Mouse (Mus musculus) T-helper 2 cell (primary cell): ENCODE data around the gene Pqlc3.
"Not testable (repeated sequence)": the region's sequence is repeated elsewhere in the genome, so short reads cannot be mapped to it uniquely, and the experiment has no call there.

Experiments used
- in situ Hi-C: fragments of 300-600 bp; cut with MboI, MseI; formaldehyde crosslinking; loops from one replicate; pipeline ENCODE4 v1.15.1; 2025; ENCODE audit warnings: high pct_unique_total_duplicates

The Pqlc3 gene

DNA sequence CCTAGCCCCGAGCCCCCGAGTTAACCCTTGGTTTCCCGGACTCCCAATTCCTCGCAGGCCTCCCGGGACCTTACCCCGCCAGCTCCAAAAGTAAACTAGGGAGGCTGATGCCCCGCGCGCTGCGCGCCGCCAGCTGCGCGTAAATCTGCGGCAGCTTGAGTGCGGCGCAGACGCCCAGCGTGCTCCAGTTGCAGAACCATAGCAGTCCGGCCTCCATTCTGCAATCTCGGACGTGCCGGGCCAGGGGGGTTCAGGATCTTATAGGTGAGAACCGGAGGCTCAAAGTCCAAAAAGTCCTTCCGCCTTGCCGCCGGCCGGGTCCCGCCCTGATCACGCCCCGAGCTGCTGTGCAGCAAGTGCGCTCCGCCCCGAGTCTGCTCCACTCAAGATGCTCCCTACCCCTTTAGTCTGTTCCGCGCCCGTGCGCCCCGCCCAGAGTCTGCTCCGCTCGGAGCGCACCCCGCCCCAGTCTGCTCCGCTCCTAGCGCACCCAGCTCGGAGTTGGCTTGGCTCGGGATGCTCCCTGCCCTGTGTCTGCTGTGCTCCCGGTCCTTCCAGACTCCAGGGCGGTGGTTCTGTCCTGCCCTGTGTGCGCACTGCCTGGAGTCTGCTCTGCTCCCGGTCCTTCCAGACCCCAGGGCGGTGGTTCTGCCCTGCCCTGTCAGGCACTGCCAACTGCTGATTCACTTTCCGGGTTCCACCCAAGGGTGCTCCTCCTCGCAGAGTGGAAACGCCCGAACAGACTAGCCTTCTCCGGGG, at the start of gene Pqlc3:
Gene Pqlc3 (minus strand): TSS at position 670 of the 759 bp plus-strand sequence.
- in situ Hi-C loops: loop anchor here (5.0 kb wide), 1 partner anchor 188 kb away; the partner anchor contains the start of gene E2f6

DNA sequence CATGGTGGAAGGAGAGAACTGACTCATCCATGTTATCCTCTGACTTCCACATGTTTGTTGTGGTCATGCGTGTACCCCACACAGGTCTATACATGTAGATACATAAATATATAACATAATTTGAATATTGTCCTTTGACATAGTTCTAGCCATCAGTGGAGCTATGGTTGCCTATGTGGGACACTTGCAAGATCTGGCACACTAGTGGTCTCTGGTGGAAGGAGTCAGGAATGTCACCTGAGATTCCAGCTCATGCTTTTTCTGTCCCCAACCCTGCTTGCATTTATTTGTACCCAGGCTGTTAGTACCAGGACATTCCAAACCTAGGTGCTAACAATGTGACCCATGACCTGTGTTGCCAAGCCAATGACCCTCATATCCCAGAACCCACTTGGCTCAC, 49.6 kb upstream of the Pqlc3 start:
- in situ Hi-C loops: no loop called here

DNA sequence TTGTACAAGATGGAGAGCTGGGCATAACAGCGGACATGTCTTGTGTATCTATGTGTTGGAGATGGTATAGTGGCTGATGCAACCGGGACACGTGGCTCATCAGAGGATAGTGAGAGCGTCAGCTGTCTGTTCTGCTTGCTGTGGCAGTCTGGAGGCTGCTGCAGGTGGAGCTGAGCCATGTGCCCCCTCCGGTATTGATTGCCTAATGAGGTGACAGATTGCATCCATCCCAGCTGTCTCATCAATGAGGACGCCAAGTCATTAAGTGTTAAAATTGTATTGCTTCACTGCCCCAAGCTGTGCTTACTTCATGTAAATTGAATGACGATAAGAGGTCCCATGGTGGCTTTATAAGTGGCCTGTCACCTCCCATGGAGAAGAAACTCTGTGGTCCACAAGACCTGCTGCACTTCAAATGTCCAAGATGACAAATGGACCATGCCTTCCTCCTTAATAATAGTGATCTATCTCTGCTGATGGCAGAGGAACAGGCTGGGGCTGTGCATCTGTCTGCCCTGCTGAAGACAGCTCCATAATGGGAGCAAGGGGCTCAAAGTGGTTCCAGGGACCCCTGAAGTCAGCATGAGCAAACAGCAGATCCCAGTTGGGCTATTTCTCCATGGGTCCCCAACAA, 48.9 kb upstream of the Pqlc3 start:
- in situ Hi-C loops: no loop called here

DNA sequence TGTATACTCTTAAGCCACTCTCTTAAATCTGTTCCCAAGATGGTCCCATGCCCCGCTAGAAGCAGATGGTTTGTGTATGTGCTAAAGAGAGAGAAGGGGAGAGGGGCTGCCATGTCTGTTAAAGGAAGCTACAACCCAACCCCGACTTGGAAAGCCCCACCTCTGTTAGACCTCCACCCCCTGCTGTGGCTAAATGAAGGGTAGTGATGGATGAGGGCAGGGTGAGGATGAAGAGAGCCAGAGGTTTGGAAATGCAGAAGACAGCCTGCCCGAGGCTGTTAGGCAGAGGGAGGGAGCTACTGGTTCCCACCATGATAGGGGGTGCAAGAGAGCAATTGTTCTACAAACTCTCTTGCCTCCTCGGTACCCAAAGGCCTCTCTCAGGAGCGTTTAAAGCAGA, 43.1 kb upstream of the Pqlc3 start:
- in situ Hi-C loops: no loop called here

DNA sequence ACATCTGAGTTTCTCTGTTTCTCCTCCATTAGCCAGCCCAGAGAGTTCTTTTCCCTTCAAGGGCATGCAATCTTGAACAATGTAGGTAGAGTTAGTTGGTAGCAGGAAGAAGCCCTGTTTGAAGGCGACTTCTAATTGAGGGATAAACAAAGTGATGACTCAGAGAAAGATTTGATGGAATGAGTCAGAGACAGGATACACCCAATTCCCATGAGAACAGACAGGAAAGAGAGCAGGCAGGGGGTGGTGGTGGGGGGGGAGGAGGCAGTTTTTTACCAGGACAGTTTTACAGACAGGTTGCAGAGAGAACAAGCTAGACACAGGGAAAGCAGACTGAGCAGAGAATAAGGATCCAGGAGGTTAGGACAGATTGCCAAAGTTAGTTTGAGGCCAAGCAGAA, 40.4 kb upstream of the Pqlc3 start:
- in situ Hi-C loops: no loop called here

DNA sequence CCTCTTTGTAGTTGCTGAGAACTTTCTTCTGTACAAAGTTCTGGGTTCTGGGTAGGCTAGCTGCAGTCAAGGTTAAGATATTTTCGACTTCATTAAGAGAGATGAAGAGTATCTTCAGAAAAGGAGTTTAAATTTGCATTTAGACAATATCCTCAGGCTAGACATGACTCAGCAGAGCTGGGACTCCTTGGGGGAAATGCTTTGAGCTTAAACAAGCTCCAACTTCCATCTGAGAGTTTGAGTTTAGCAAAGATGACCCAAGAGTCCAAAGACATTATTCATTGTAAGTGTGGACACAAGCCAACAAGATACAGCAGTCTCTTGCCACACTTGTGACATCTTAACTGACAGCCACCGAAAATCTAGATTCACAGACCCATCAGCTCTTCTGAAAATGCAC, 39.2 kb upstream of the Pqlc3 start:
- in situ Hi-C loops: loop anchor here (10.0 kb wide), 1 partner anchor 185 kb away; no protein-coding TSS in a partner anchor

DNA sequence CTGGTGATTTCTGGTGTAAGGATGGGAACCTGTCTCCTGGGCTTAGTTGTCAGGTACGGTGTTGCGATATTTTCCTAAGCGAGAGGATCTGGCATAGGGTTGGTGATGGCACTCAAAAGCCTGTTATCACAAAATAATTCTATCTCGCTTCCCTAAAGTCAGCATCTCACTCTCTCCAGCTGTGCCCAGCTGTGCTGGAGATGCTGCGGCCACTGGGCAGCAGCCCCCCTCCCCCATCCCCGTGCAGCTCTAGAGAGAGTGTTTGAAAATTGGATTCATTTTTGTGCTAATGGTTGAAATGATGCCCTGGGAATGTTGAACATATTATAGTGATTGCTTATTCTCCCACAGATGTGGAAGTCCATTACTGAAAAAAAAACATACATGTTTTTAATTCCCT, 38.0 kb upstream of the Pqlc3 start:
- in situ Hi-C loops: loop anchor here (10.0 kb wide), 1 partner anchor 187 kb away; no protein-coding TSS in a partner anchor

DNA sequence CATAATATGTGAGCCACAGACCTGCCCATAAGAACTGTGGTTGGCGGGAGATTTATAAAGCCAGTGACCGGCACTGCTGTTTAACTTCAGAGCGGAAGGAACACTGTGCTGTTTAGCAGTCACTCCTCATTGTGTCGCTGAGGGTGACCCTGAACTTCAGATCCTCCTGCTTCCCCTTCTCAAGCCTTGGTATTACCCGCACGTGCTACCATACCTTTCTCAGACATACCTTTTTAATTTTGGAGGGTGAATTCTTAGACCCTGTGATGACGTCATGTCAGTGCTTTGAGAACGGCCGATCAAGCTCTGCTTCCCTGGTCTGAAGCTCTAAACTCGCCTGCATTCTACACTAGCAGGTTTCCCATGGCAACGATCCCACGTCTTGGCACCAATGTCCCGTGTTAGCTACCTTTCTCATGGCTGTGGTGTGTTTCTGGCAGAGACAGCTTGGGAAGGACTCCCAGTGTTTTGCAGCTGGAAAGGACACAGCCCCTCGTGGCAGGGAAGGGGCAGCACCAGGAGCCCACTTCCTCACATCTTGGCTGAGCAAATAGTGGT, 36.9 kb upstream of the Pqlc3 start:
- in situ Hi-C loops: loop anchor here (10.0 kb wide), 1 partner anchor 188 kb away; no protein-coding TSS in a partner anchor

DNA sequence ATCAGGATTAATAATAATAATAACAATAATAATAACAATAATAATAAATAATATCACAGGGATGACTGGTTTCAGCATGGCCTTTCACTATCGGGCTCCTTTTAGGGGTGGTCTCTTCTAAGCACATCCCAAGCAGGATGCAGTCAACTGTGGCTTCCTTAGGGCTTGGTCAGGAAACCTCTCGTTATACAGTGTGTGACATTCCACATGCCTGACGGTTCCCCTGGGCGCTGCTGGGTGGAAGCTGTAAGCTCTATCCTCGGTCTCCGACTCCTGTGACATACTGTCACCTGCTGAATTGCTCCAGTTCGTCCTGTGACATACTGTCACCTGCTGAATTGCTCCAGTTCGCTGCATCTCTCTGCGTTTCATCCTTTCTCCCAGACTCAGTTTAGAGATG, 36.3 kb upstream of the Pqlc3 start:
- in situ Hi-C loops: loop anchor here (10.0 kb wide), 1 partner anchor 188 kb away; no protein-coding TSS in a partner anchor

DNA sequence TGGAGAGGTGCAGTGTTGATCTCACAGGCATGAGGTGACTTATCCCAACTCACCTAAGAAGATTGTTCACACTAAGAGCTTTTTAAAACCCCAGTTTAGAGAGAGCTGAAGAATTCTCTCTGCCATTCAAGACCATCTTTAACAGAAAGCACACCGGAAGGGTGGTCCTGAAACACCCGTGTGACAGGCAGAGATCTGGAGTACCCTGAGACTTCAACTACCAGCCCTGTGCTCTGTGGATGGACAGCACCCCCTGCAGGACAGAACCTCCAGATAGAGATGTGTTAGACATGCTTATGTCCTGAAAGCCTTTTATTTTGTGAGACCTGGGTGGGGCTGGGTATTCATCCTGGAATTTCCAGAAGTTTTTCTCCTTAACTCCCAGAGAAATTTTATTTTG, 34.9 kb upstream of the Pqlc3 start:
- in situ Hi-C loops: loop anchor here (10.0 kb wide), 1 partner anchor 190 kb away; no protein-coding TSS in a partner anchor

DNA sequence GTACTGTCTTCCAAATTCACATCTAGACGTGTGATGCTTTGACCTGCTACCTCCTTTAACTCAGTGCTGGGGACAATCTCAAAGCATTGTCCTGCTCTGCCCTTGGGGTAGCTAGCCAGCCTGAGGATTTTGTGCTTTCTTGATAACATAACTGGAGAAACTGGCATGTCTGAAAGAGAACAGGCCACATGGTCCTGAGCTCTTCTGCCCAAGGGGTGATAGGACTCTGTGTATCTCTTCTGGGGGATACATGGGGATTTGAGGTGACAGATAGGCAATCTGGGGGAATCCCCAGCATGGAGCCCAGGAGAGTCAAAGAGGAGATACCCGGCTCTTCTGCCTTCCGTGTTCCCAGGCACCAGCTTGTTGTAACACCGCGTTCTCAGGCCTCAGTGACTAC, 34.5 kb upstream of the Pqlc3 start:
- in situ Hi-C loops: loop anchor here (5.0 to 10.0 kb wide), 2 partner anchors 190 to 218 kb away; no protein-coding TSS in a partner anchor

DNA sequence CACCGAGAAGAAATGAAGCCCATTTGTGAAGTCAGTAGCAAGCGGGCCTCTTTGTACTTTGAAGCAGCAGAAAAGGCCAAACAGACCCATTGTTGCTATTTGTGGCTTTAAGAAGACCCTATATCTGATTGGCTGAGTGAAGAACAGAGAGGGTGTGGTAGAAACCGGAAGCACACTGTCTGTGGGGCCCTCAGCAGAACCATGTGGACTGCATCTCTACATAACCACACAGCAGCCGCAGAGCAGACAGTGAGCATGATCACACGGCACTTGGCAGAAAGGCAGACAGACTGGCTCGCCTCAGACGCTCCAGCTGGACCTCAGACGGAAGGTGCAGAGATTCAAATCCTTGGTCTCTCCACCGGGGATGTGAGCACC, 33.2 kb upstream of the Pqlc3 start:
- in situ Hi-C loops: loop anchor here (5.0 to 10.0 kb wide), 2 partner anchors 191 to 219 kb away; no protein-coding TSS in a partner anchor

DNA sequence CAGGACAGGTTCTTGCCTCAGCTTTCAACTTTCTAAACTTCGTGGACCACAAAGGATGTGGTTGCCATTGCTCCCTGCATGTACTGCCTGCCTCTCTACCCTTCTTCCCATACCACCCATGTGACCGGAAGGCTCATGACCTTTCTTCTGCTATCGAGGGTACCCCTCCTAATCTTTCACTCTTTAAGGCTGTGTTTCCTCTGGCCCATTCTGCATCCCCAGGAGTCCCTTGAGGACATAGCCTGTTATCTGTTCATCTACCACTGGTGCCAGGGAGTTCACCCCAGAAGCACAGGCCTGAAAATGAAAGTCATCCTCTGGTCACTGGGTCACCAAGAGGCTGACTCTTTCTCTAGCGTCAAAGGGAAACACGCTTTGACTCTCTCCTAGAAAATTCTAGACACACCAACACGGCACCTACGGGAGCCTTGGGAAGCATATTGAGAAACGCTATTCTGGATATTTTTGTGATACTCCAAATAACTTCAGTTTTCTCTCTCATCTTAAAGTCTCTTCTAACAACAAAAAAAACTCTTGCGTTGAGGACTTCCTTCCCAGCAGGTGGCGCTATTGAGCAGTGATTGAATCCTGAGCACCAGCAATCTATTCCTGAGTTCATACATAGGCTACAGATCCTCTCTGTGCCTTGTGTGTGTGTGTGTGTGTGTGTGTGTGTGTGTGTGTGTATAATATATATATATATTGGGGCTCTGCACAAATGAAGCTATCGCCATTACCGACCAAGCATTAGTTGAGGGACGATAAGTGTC, 32.7 kb upstream of the Pqlc3 start:
- in situ Hi-C loops: loop anchor here (5.0 to 10.0 kb wide), 2 partner anchors 192 to 219 kb away; no protein-coding TSS in a partner anchor

DNA sequence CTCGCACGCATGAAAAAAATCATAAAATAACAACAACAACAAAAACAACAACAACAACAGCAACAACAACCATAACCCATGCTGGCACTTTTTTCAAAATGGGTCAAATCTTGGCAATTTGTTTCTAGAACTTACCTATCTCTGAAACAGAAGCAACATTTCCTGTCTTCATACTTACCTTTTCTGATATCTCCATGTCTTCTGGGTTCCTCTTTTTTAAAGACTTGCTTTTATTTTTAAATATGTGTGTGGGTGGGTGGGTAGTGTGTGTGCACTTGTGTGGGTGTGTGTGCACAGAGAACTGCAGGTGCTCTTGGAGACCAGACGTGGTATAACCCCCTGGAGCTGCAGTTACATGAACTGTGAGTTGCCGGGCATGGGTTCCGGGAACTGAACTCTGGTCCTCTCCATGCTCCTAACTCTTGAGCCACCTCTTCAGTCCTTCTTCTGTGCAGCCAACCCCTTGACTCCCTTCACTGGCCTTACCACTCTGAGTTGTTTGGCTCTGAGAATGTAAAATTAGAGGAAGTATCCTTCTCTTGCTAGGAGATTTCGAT, 24.4 kb upstream of the Pqlc3 start:
- in situ Hi-C loops: no loop called here

DNA sequence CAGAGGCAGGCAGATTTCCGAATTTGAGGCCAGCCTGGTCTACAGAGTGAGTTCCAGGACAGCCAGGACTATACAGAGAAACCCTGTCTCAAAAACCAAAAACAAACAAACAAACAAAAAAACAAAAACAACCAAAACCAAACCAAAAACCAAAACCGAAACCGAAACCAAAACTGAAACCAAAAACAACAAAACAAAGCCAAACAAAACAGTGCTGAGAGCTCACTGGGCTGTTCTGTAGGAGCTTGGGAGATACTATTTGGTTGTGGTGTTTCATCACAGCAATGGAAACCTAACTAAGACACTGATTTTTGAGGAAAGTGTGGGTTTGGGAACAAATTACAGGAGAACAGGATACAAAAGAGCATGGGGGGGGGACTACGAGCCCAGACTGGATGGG, 21.9 kb upstream of the Pqlc3 start:
- in situ Hi-C loops: no loop called here

DNA sequence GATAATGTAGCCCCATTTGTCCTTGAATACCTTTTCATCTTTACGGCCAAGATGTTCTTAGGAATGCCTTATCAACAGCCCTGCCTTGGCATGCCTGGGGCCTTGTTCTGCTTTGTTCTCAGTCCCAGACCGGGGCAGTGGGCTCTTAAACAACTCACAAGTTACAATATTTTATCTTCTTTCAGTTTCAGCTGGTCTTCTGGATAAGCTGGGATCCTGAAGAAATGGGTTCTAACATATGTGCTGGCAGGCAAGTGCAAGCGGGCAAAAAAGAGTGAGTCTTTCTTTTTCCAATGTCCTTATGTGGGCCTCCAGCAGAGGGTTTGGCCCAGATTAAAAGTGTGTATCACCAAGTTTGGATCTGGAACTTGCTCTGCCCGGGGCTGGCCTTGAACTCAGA, 20.9 kb upstream of the Pqlc3 start:
- in situ Hi-C loops: not testable (repeated sequence)

DNA sequence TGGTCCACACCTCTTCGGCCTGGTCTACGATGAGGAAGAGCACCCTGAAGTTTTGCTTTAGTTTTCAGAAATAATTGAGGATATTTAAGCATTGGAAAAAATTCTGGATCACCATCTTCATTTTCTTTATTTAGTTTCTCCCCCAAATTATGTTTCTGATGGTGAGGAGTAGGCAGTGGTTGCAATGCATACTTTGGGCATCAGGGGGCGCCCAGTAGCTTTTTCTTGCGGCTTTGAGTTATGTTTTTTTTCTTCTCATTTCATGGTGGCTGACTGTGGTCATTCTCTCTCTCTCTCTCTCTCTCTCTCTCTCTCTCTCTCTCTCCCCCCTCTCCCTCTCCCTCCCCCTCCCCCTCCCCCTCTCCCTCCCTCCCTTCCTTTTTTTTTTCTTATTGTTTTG, 18.3 kb upstream of the Pqlc3 start:
- in situ Hi-C loops: no loop called here

DNA sequence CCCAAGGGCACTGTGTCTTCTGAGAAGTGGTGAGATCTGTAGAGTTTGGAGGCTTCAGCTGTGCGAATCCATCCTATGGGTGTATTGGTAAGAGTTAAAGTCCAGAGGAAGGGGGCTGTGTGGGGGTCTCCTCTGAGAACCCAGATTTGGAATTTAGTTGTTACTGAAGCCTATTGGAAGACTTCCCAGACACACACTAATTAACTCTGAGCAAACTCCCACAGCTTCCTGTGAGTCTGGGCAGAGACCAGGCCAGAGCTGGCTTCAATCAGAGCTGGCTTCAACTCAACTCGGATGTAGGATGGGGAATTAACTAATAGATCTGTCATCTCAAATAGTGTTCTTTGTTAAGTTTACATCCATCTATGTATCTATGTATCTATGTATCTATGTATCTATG, 15.5 kb upstream of the Pqlc3 start:
- in situ Hi-C loops: no loop called here

DNA sequence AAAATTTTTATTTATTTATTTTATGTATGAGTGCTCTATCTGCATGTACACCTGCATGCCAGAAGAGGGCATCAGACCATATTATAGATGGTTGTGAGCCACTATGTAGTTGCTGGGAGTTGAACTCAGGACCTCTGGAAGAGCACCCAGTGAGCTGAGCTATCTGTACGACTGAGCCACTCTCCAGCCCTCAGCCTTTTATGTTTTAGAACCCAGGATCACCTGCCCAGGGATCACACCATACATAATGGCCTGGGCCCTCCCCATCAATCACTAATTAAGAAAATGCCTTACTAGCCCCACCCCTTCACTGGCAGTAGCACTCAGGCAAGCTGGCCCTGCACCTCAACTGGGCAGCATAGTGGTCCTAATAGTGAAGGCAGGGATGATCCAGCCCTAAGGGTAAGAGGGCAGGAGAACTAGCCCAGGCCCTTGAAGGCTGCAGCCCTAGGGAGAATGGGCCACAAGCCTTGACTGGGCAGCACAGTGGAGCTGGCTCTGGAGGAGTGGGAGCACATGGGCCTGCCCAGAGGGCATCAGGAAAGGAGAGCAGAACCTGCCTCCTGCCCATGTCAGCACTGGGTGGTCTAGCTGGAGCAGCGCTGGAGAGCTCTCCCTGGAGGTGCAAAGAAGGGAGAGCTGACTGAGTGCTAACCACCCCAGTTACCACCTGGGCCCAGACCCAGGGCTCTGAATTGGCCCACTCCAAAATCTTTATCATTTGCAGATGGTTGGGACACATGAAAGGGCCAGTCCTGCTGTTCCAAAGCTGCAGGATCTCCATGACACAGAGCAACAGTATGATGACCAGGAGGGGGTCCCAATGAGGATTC, 12.1 kb upstream of the Pqlc3 start:
- in situ Hi-C loops: no loop called here

DNA sequence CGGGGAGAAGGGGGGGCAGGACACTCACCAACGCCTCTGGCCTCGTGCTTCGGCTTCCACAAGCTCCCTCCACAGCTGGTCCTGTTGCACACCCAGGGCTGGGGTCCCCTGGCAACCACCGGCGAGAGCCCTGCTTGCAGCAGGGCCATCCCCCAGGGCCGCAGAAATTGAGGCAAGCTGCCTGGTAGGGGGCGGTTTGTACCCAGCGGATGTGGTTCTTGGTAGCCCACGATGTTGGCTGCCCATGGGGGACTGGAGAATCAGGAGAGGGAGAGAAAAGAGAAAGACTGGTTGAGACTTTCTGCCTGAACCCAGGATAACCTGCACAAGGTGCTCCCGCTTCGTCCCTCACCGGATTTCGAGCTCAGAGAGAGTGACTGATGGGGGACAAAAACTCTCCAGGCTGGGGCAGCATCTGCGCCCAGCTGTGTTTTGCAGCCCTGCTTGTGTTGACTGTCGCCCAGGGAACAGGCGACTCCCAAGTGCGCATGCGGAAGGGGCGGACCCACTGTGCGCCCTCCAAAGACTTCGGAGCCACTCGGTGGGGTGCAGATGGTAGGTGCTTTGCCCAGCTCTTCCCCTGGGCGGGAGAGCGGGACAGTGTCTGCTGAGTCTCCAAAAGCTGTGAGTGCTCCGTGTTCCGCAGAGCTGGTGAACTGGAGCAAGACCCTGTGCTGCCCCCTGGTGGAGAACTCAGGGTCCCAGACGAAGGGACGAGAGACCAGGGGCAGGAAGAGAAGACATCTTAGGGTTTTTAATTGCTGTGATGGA, 11.1 kb upstream of the Pqlc3 start, which contains the start of gene 2410004P03Rik:
Gene 2410004P03Rik (minus strand): TSS at position 628 of the 771 bp plus-strand sequence.
- in situ Hi-C loops: no loop called here
